23 mouse cellular contexts compared by ENCODE assay signal in genomic region chr12:41041737-41042136, GRCm38 (mm10). TPM values are rescaled to one million over a fixed set of nuclear protein-coding genes. Genes with fewer than 3 reads are reported as not detected.
"Had no signal": no experiment of that assay in that cellular context is flagged by ENCODE, and none has a peak within 500 bp of the region (broad histone marks: within the 10 kb centered on the region; RNA-seq: fewer than 3 reads in every experiment).

No protein-coding gene starts in this region.

- H3K9ac ChIP-seq: kidney, embryonic 15.5 days; limb, embryonic 13.5 days; liver, embryonic 13.5 days; lung, embryonic 14.5 days; midbrain, embryonic 13.5 days; neural tube, embryonic 13.5 days; stomach, embryonic 15.5 days had no signal

- H3K4me1 ChIP-seq: kidney, embryonic 15.5 days; limb, embryonic 13.5 days; midbrain, embryonic 10.5 days; midbrain, embryonic 13.5 days; neural tube, embryonic 13.5 days; stomach, embryonic 15.5 days had no signal

- H3K9me3 ChIP-seq: kidney, embryonic 15.5 days; limb, embryonic 10.5 days; limb, embryonic 13.5 days; liver, embryonic 13.5 days; megakaryocyte, embryonic 14.5 days; midbrain, embryonic 10.5 days; midbrain, embryonic 13.5 days; neural tube, embryonic 13.5 days; stomach, embryonic 15.5 days had no signal

- H3K27me3 ChIP-seq: kidney, embryonic 15.5 days; limb, embryonic 13.5 days; liver, embryonic 13.5 days; megakaryocyte, embryonic 14.5 days; midbrain, embryonic 13.5 days; neural tube, embryonic 13.5 days; stomach, embryonic 15.5 days had no signal

- DNase-seq: kidney, adult 2 months; kidney, postnatal 10 days; kidney, postnatal 36 days; layer of hippocampus, adult 9-11 months; liver; liver, embryonic 13.5 days; lung, embryonic 14.5 days; retina, postnatal 1 day; thymus, postnatal 25 days had no signal

- H3K36me3 ChIP-seq: kidney, embryonic 15.5 days; limb, embryonic 10.5 days; limb, embryonic 13.5 days; liver, embryonic 13.5 days; midbrain, embryonic 10.5 days; midbrain, embryonic 13.5 days; neural tube, embryonic 13.5 days; stomach, embryonic 15.5 days had no signal

- H3K4me3 ChIP-seq: kidney, embryonic 15.5 days; limb, embryonic 10.5 days; limb, embryonic 13.5 days; liver, embryonic 13.5 days; megakaryocyte, embryonic 14.5 days; midbrain, embryonic 10.5 days; midbrain, embryonic 13.5 days; myocyte; neural tube, embryonic 13.5 days; stomach, embryonic 15.5 days had no signal

- H3K4me2 ChIP-seq: kidney, embryonic 15.5 days; limb, embryonic 13.5 days; liver, embryonic 13.5 days; lung, embryonic 14.5 days; midbrain, embryonic 13.5 days; neural tube, embryonic 13.5 days; stomach, embryonic 15.5 days had no signal

- ATAC-seq: intestine, postnatal 0 days; lung, postnatal 0 days; midbrain, embryonic 16.5 days had no signal

- H3K27ac ChIP-seq: kidney, embryonic 15.5 days; limb, embryonic 10.5 days; limb, embryonic 13.5 days; liver, embryonic 13.5 days; macrophage; midbrain, embryonic 10.5 days; midbrain, embryonic 13.5 days; neural tube, embryonic 13.5 days; stomach, embryonic 15.5 days had no signal

RNA-seq across cellular contexts. Expression of gene Immp2l, which starts 17.8 kb away (rescaled TPM):
- total RNA-seq: monocyte, adult 5-6 weeks had no signal
